Mouse (Mus musculus) embryo, embryonic 11.5 days (tissue): ENCODE measurements around the gene Gm21987.

ENCODE experiments used
- DNase-seq: peaks from one replicate; pipeline ENCODE4 v3.0.0-alpha.2; 2012; ENCODE audit warnings: low read depth, low spot score

The Gm21987 gene

DNA sequence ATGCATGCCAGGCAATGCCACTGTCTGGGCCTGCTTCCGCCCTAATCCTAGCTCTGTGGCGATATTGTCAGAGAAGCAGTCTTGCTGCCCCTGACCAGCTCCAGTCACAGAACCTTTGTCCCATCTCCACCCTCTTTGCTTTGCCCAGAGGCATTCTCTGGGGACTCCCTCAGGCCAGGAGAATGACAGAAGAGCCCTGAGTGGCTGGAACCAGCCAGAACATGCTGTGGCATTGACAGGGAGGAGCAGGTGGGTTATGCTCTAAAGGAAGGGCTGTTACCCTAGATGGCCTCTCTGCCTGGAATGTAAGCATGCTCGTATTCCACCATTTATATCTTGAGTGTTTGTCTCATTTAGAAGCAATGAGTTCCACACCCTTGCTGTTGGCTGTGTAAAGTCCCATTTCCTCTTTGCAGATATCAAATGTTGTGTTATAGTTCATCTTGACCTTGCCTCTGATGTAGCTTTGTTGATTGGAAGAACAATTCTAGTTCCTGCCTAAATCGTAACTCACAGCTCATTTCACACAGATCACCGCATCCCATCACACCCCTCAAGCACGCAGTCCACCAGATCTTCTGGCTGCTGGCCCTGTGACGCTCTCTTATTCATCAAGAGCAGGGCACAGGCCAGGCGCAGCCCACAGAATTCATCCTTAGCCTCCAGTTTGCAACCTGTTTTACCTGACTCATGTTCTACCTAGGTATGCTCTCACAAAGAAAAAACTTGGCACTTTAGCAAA lies 24.0 kb downstream of the Gm21987 start:
- no peak for DNase-seq

DNA sequence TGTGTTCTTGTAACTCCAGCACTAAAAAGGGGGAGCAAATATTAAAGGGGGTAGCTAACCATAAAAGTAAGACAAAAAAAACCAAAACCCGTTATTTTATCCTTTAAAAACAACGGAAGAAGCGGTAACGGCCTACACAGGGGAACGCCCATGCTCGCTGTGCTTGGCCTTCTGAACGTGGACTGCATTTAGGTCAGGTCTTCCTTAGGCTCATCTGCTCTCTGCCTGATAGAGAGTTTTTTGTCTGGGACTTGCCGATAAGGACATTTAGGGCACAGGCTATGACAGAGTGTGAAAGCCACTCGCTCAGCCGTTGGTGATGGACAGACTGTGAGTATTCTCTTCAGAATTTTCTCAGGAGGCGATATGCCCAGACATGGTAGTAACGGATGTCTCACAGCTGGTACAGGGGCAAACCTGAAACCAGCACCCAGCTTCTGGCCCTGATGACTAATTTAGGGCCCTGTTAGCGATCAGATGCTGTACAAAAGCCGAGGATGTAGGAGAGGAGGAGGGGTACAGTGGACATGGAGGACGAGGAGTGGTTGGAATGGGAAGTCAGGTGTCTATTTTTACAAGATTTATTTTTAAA lies 25.0 kb downstream of the Gm21987 start:
- DNase-seq, result no peak

DNA sequence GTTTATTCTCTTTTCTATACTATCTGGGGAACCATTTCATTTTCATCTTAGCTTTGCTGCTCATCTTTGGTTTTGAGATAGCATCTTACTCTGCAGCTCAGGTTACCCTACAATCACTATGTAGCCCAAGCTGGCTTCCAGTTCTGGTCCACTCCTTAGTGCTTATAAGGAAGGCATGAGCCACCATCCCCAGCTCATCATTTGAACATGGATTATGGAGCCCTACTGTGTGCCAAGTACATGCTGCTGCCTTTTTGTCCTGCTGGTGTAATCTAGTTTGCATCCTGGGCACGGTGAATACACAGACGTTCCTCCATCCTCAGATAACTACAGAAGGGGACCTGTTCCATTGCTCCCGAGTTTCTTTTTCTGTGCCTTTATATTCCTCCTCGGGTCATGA lies 26.0 kb downstream of the Gm21987 start:
- no peak for DNase-seq

DNA sequence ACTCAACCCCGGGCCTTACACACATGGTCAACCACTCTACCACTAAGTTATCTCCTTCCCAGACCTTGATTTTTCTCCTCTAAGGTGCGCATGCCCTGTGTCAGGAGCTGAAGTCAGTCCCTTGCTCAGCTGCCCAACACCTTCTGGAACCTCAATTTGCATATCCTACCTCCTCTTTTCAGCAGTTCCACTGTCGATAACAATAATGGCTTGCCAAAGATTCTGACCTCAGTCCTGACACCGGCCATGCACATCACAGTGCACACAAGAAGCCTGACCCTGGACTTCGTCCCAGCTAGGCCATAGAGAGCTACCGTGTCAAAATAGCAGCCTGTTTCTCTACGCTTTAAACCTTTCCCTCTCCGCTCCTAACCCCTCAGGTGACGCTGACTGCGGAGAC lies 26.6 kb downstream of the Gm21987 start:
- no peak for DNase-seq

DNA sequence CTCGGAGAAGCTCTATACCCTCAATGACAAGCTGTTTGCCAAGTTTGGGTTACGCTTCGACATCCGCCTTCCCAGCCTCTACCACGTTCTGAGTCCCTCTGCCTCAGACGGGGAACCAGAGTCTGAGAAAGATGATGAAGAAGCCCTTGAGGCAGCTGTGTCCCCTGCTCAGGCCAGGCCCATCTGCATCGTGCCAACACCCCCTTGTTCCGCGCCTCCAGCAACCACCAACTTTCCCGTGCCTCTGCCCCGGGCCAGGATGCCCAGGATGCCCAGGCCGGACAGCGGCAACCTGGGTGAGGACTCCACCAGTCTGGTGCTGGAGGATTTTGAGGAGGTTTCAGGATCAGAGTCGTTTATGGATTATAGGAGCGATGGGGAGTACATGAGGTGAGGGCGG lies 27.1 kb downstream of the Gm21987 start:
- DNase-seq, result no peak

DNA sequence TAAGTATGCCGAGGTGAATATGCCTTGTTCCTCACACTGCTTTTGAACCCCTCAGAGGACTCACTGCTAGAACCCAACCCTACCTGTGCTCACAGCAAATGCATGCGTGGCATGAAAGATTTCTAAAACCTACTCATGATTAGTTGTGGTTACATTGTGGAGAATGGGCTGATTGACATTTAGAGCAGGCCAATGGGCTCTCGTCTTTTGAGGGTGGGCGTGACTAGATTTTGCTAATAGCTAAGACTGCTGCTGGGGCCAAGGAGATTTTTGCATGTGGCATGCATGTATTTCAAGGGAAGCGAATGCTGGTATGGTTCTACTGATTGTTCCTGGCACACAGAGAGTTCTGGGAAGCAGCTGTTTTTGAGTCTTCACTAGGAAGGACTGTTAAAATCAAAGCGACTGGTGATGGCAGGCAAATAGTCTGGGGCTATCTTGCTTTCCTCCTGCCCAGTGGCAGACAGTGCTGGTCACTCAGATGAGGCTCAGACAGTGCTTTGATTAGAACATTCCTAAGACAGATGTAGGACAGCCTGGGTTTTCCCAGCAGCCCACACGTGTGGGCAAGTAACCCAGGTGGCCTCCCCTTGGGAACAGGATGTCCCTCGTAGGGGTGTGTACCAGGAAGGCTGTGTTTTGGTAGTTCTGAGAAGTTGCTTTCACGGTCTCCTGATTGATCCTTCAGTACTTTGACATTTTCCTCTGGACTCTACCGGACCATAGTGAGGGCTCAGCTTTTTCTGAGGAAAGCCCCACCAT lies 27.7 kb downstream of the Gm21987 start:
- DNase-seq, result no peak

DNA sequence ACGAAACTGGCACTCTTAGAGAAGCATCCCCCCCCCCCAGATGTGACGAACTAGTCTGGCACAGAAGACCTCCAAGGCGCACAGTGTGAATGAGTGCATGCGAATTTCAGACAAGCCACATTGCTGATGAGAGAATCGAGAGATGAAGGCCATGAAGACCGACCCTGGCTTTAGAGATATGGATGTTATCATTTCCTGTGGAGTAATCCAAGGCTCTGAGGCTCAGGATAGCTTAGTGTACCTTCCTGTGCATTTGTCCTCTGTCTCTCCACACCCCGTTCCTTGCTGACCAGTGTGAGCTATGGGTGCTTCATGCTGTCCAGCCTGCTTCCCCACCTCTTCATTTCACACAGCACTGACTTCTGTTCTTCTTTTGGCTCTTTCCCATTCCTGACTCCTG lies 28.3 kb downstream of the Gm21987 start:
- no peak for DNase-seq

DNA sequence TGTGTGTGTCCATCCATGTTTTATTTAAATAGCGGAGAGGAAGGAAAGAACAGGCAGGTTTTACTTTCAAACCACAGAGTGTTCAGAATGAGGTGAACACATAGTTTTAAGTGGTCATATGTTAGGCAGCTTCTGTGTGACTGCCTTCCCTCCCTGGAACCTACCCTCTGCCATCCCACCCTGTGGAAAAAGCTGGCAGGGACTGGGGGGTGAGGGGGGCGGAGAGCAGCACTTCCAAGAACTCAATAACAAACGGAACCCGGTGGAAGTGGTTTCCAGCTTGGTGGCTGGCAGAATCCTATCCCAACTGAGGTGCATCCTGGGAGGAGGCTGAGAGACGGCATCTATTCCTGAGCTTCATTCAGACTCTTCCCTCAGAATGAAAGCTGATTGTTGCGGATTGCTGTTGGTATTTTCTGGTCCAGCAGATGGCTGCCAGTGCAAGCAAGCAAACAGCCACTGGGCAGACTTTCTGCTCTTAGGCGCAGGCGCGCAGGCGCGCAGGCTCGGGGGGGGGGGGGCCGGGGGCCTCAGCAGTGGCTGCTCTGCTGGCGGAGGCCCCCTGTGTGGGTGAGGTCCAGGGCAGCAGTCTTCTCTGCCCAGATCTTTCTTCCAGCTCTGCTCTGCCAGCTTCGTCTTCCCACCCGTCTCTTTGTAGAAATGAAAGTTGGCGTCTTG lies 29.5 kb downstream of the Gm21987 start:
- no peak for DNase-seq

DNA sequence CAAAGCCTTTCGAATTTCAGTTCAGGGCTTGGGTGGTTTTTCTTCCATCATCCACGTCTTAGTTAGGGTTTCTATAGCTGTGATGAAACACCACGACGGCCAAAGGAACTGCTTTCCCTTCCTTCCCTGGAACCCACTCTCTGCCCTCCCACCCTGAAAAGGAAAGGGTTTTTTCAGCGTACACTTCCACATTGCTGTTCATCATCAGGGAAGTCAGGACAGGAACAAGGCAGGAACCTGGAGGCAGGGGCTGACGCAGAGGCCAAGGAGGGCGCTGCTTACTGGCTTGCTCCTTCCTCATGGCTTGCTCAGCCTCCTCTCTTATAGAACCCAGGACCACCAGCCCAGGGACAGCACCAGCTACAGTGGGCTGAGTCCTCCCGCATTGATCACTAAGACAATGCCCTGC lies 30.0 kb downstream of the Gm21987 start:
- no peak for DNase-seq

DNA sequence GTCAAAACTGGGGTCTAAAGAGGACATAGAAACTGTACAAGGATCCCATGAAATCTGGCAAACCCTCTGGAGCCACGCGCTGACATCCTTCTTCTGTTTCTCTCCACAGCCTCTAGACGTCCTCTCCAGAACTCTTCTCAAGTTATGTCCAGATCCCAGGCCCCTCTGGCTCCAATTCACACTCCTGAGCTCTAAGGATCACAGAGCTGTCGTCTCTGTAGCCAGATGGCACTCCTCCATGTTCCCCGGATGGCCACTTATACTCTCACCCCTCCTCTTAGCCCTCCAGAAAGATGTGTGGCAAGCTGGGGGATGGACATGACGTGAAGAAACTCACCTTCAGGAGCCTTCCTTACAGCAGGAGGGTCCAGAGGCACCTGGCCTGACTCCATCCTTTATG lies 30.7 kb downstream of the Gm21987 start:
- DNase-seq, result no peak

DNA sequence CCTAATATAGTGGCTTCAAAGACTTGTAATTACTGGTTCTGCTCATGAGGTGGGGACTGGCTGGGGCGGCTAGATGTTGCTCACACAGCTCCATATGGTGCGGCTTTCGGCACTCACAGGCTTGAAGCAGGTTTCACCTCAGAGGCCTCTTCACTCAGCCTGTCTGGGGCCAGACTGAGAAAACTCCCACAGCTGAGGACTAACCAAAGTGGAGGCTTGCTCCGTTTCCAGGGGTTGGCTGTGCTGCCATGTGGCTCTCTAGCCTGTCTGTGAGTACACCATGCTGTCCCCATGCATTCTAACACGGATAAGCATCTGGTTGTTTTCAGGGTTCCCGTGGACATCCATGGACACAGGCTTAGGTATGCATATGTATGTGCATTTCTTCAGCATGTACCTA lies 31.8 kb downstream of the Gm21987 start:
- no peak for DNase-seq

DNA sequence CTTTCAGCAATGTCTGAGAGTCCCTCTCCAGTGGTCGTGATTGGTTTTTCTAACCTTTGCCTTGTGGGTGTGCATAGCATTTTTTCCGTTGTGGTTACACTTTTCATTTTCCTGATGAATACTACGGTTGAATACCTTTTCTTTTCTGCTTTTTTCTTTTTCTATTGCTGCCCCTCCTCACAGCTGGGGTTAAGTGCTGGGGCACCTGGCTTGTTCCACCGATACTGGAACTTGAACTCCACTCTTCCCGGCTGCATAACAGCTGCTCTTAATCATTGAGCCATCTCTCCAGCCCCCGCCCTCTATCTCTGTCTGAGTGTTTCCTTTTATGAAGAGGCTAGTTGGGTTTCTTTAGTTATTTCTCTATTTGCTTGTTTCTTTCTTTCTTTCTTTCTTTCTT lies 32.2 kb downstream of the Gm21987 start:
- DNase-seq, result no peak

DNA sequence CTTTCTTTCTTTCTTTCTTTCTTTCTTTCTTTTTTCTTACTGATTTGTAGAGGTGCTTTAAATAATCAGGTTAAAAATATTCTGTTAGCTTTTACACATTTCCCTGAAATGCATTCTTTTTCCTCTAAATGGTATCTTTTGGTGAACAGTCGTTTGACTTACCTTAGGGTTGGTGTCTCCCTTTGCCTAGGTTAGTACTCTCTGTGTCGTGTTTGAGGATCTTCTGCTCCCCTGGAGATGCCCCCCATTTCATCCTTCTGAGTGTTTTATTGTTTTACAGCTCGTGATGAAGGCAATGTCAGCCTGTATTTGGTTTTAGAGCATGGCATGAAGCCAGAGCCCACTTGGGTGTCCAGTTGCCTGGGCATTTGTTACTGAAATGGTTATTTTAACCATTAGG lies 32.7 kb downstream of the Gm21987 start:
- no peak for DNase-seq

DNA sequence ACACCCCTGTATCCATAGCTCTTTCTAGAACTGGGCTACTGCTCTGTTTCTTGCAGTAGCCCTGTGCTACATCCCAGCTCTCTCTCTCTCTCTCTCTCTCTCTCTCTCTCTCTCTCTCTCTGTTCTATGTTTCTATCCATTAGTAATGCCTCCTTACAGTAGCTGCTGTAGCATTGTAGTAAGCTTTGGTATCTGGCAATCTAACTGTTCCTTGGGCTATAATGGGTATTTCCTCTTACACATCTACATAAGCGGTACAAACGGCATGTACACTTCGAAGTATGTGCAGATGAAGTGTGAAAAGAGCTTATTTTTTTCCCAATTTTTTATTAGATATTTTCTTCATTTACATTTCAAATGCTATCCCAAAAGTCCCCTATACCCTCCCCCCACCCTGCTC lies 33.1 kb downstream of the Gm21987 start:
- DNase-seq, result no peak

DNA sequence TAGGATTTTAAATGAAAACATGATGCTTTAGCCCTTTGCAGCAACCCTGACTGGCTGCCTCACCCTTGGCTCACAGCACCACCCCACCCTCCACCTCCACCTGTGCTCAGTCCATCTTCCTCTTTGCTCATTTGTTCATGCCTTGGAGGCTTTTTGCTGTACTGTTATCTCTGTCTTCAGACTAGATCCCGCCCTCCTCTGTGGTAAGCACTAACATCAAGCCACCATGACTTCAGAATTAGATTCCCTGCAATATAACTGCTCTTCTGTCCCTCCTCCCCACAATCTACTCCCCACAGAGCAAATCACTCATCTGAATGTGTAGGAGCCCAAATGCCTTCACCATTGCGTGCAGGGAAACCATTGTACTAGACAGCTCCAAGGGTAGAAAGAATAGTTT lies 36.8 kb downstream of the Gm21987 start:
- no peak for DNase-seq

DNA sequence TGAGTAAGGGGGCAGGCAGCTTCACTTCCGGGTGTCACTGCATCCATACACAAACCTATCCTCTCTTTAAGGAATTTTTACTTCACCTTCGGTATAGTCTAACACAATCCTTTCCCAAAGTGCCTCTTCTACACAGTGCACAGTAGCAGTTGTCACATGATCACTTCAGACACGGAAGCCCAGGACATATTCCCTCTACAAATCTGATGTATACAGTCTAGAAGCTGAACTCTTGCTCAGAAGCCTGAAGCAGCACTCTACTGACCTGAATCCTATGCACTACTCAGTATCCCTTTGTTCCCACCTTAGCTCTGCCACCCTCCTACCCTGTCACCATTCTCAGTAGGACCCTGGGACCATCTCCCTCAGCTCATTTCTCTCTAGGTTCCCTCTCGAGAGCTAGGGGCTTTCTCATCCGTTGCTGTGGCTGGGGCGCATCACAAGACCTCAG lies 38.4 kb downstream of the Gm21987 start:
- DNase-seq, result no peak

DNA sequence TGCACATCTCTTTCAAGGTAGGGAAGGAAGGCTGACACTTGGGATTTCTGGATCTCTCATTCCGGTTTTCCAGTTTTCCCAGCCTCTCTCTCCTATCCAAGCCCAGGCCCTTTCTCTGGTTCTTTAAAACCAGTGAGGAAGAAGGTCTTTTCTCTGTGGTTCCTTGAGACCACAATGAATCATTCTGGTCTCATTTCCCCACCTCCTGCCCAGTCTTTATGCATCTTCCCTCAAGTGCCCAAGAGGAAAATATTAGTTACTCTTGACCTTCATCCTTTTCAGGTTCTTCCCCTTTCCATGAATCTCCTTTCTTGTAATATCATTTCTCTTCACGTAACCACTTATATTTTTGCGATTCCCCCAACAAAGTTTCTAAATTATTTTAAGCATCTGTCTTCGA lies 38.9 kb downstream of the Gm21987 start:
- no peak for DNase-seq

DNA sequence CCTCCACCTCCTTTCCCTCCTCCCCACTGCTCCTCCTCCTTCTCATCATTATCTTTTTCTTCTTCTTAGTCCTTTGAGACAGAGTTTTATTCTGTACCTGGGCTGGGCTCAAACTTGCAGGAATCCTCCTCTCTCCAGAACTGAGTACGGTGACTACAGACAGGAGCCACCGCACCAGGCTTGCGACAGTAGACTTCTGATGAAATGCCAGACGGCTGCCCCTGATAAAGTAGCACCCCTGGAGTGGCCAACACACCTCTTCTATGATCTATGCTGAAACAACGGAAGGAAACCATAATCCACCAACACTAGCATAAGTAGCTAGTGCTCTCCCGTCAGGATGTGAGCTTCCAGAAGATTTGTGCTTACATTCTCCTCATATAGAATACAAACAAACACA lies 40.5 kb downstream of the Gm21987 start:
- DNase-seq, result no peak

DNA sequence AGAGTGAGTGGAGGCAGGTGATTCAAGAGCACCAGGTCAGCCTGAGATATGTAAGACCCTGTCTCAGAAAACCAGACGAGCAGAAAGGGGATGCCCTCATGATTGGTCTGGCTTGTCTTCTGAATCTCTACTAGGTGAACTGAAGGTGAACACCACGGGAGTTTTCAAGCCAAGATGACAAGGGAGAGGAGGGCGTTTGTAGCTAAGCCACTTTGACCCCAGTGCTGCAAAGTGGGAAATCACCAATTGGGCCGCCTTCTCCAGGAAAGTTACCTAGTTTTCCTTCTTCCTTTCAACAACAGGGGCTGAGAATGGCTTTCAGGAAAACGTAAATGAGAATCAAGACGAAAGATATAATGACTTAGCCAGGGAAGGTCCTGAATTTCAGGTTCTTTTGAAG lies 41.9 kb downstream of the Gm21987 start:
- DNase-seq, result no peak

DNA sequence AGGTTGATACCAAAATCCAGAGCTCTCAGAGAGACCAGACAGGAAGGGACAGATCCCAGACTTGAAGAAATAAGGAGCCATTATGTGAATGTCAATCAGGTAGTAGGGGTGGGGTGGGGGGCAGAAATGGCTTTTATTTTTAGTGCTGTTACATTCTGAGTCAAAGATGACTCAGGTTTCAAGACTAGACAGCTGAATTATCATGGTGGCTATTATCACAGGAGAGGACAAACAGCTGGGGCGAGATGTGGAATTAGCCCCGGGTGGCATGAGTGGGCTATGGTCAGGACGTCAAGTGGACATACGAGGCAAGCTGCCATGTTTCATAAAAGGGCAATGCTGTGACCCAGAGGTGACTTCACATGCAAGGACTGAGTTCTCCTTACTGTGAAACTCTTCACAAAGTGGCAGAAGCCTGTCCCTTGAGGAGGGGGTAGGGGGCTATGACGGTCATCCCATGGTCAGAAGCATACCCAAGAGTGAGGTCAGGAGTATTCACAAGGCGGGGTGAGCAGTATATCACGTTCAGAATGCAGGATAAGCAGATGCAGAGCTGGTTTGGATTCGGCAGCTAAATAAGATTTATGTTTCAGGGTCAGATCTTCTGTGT lies 42.5 kb downstream of the Gm21987 start:
- no peak for DNase-seq

DNA sequence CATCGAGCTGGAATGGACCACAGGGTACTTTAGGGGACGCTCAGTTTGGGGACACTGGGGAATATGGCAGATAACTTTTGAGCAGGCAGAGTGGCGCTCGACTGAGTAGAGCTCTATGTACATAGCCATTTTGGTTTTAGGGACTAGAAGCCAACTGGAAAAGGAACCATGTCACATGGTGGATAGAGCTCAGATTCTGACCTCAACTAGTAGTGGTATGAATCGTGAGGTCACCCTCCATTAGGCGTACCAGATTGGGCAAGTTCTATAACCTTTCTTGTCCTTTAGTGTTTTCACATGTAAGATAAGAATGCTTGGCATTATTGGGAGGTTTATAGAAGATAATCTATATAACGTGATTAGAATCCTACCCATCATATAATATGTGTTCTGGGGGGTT lies 43.5 kb downstream of the Gm21987 start:
- no peak for DNase-seq
